Mouse (Mus musculus) retina, embryonic 14.5 days (tissue): ENCODE measurements at regions not wholly inside any gene's neighbourhood (a gene's known extent, or its start where the extent isn't known, plus 50 kb on each side); places are given as distances from the start of the nearest gene placed in this dataset.

Experiments used
- DNase-seq: peaks from one replicate; pipeline ENCODE4 v3.0.0-alpha.2; 2015; ENCODE audit warnings: low spot score

GRCm38 (mm10) chr3:54993761-54994160 is 61.5 kb downstream of the Ccna1 start:
- no peak for DNase-seq

DNA sequence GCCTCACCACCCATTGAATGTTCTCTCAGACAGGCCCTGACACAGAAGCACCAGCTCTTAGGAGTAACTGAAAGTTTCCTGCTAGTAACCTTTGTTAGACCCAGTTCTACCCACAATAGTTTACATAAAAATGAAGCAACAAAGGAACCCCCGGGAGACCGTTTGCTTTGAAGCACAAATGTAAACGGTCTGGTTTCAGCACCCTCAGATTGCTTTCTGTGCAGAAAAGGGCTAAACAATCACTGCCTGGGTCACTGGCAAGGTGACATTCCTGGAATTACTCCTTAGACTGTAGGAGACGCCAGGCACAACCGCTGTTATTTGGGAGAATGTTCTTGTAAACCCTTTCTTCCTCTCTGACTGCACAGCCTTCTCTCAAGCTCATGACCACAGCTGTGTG is 65.2 kb downstream of the Ccna1 start:
- peak; percentile 7 for DNase-seq

DNA sequence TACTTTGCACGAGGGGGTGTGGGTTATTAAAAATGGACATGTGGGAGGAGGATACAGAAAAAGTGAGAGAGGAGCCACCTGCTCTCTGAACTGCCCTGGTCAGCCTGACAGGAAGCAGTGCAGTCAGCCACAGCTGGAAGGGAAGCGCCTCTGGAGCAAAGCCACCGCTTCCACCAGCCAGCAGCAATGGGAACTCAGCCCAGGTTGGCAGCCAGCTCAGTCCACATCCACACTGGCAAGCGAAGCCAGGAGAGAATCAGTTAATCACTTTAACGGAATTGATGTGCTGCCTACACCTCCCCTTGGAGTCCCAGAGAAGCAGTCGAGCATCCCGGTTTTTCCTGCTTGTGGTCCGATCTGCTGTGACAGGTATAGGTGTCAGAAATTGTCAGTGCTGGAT is 65.9 kb downstream of the Ccna1 start:
- peak; percentile 23 for DNase-seq

DNA sequence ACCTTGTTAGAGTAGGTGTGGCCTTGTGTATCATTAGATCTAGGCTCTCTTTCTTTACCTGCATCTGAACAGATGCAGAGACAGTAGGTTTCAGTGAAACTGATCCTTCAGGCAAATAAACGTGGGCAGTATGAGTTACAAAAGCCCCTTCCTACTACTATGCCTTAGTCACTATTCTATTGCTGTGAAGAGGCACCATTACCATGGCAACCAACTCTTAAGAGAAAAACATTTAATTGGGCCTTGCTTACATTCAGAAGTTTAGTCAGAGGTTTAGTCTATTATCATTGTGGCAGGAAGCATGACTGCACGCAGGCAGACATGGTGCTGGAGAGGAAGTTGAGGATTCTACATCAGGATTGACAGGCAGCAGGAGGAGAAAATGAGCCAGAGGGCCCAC is 65.8 kb upstream of the Sertm1 start:
- DNase-seq = no peak

- no peak for DNase-seq
Measured at GRCm38 (mm10) chr3:54980312-54980711, 64.6 kb upstream of the Sertm1 start.

GRCm38 (mm10) chr3:54965512-54965911 is 49.8 kb upstream of the Sertm1 start:
- DNase-seq = no peak
